In genomic region chr14:51989461-51989970, GRCm38 (mm10) we compare ENCODE assay signal across 13 mouse cellular contexts. TPM values are rescaled to one million over a fixed set of nuclear protein-coding genes. Genes with fewer than 3 reads are reported as not detected.
A peak's percentile ranks its signal among the peaks of the same experiment; 100 is the strongest.
DNase-seq lines count a peak whose midpoint lies in the region; ATAC-seq and TF ChIP-seq lines count a peak whose summit lies in the region.
"Had no signal": no experiment of that assay in that cellular context is flagged by ENCODE, and none has a peak within 500 bp of the region (broad histone marks: within the 10 kb centered on the region; RNA-seq: fewer than 3 reads in every experiment).

No protein-coding gene starts in this region.

- H3K9ac ChIP-seq in midbrain, embryonic 12.5 days (replicated peaks) = no peak overlapping the region; the same call in 1 of the 2 replicates
- no peak overlapping the region; the same call in 1 of the 2 replicates for H3K9ac ChIP-seq in midbrain, embryonic 11.5 days (ENCODE audit: low read length)
- H3K9ac ChIP-seq in hindbrain, embryonic 12.5 days = 0 out of 2 replicates have a peak overlapping the region, but pooled peaks have one; percentile 40
- peak overlapping the region; percentile 5; the same call in 1 of the 2 replicates for H3K9ac ChIP-seq in midbrain, embryonic 16.5 days (ENCODE audit: low read depth, low read length)

- ATAC-seq in midbrain, embryonic 12.5 days (ENCODE audit: low FRiP score, low read depth) = no peak
- ATAC-seq in midbrain, embryonic 11.5 days (ENCODE audit: low FRiP score) = no peak
- no peak for ATAC-seq in hindbrain, embryonic 12.5 days (ENCODE audit: low FRiP score)
- ATAC-seq in midbrain, embryonic 16.5 days = no peak

- H3K4me1 ChIP-seq in midbrain, embryonic 12.5 days = peaks cover 36% of the 10 kb centered on the region
- peaks cover 11% of the 10 kb centered on the region for H3K4me1 ChIP-seq in midbrain, embryonic 11.5 days (ENCODE audit: control insufficient read depth, insufficient read depth, low read length)
- H3K4me1 ChIP-seq in hindbrain, embryonic 12.5 days = peaks cover 22% of the 10 kb centered on the region
- H3K4me1 ChIP-seq in midbrain, embryonic 16.5 days (ENCODE audit: control insufficient read depth, insufficient read depth, low read length) = peaks cover 23% of the 10 kb centered on the region

- 0 out of 2 replicates have a peak overlapping the region, but pooled peaks have one; percentile 12 for H3K27ac ChIP-seq in gastrocnemius, adult 2 months
- H3K27ac ChIP-seq in midbrain, embryonic 12.5 days (replicated peaks) = 0 out of 2 replicates have a peak overlapping the region, but pooled peaks have one; percentile 39
- no peak overlapping the region for H3K27ac ChIP-seq in midbrain, embryonic 11.5 days (ENCODE audit: low read depth, low read length)
- H3K27ac ChIP-seq in hindbrain, embryonic 12.5 days = no peak overlapping the region
- peak overlapping the region; percentile 22; the same call in 1 of the 2 replicates for H3K27ac ChIP-seq in midbrain, embryonic 16.5 days (ENCODE audit: low read length)

- no peak for TF ChIP-seq CTCF in gastrocnemius, adult 2 months (IDR thresholded peaks at IDR 0.05)

- no peaks in the 10 kb centered on the region for H3K27me3 ChIP-seq in midbrain, embryonic 12.5 days
- H3K27me3 ChIP-seq in midbrain, embryonic 11.5 days (ENCODE audit: control insufficient read depth, insufficient read depth, low read length) = no peaks in the 10 kb centered on the region
- H3K27me3 ChIP-seq in hindbrain, embryonic 12.5 days = no peaks in the 10 kb centered on the region
- no peaks in the 10 kb centered on the region for H3K27me3 ChIP-seq in midbrain, embryonic 16.5 days (ENCODE audit: control insufficient read depth, insufficient read depth, low read depth, low read length)

- no peak overlapping the region for H3K4me3 ChIP-seq in gastrocnemius, adult 2 months
- H3K4me3 ChIP-seq in midbrain, embryonic 12.5 days = no peak overlapping the region
- H3K4me3 ChIP-seq in midbrain, embryonic 11.5 days (ENCODE audit: low read depth, low read length) = no peak overlapping the region
- no peak overlapping the region for H3K4me3 ChIP-seq in hindbrain, embryonic 12.5 days
- H3K4me3 ChIP-seq in midbrain, embryonic 16.5 days (ENCODE audit: low read depth, low read length) = no peak overlapping the region

- H3K4me2 ChIP-seq in midbrain, embryonic 12.5 days (replicated peaks) = no peak overlapping the region
- no peak overlapping the region; the same call in 1 of the 2 replicates for H3K4me2 ChIP-seq in midbrain, embryonic 11.5 days
- no peak overlapping the region for H3K4me2 ChIP-seq in hindbrain, embryonic 12.5 days (replicated peaks)
- no peak overlapping the region for H3K4me2 ChIP-seq in midbrain, embryonic 16.5 days (ENCODE audit: low read length)

- DNase-seq in gastrocnemius, adult 2 months = no peak
- DNase-seq in gastrocnemius, postnatal 4 days (ENCODE audit: low spot score in 2 of 2) = no peak
- no peak for DNase-seq in midbrain, embryonic 11.5 days (ENCODE audit: low spot score, missing footprints)
- no peak for DNase-seq in frontal cortex, adult 2 months (ENCODE audit: extremely low spot score in 1 of 2, low spot score in 1 of 2)
- DNase-seq in lung, postnatal 10 days = no peak
- DNase-seq: gastrocnemius, postnatal 10 days had no signal

- WGBS in midbrain, embryonic 12.5 days = 68% methylated on average over 12 of the region's 12 CpGs
- WGBS in midbrain, embryonic 11.5 days = 69% methylated on average over 12 of the region's 12 CpGs
- 55% methylated on average over 12 of the region's 12 CpGs for WGBS in hindbrain, embryonic 12.5 days
- WGBS in midbrain, embryonic 16.5 days = 56% methylated on average over 12 of the region's 12 CpGs

- H3K9me3 ChIP-seq in midbrain, embryonic 12.5 days = no peaks in the 10 kb centered on the region
- H3K9me3 ChIP-seq in midbrain, embryonic 11.5 days (ENCODE audit: control insufficient read depth, low read length) = no peaks in the 10 kb centered on the region
- H3K9me3 ChIP-seq in hindbrain, embryonic 12.5 days (replicated peaks) = no peaks in the 10 kb centered on the region
- H3K9me3 ChIP-seq in midbrain, embryonic 16.5 days (replicated peaks; ENCODE audit: control insufficient read depth, low read length, poor library complexity, severe bottlenecking) = no peaks in the 10 kb centered on the region

- intact Hi-C loops in gastrocnemius, adult 2 months (cut with DNase I) = loop anchor here (5.0 kb wide), 1 partner anchor 47 kb away; no protein-coding TSS in a partner anchor

- H3K36me3 ChIP-seq in midbrain, embryonic 12.5 days = peaks cover 65% of the 10 kb centered on the region
- peaks cover 28% of the 10 kb centered on the region for H3K36me3 ChIP-seq in midbrain, embryonic 11.5 days (ENCODE audit: control insufficient read depth, insufficient read depth, low read length)
- peaks cover 65% of the 10 kb centered on the region for H3K36me3 ChIP-seq in hindbrain, embryonic 12.5 days
- peaks cover 48% of the 10 kb centered on the region for H3K36me3 ChIP-seq in midbrain, embryonic 16.5 days (ENCODE audit: control insufficient read depth, insufficient read depth, low read length)

RNA-seq across cellular contexts. Expression of gene Arhgef40, which starts 5.0 kb away (rescaled TPM):
- 10 to 100 TPM in 1 of 2 experiments, 1 to 10 TPM in 1; 9.6 to 14.1 TPM for total RNA-seq in gastrocnemius, adult 2 months (2021)
- 10 to 100 TPM; 90.4 to 92.7 TPM for total RNA-seq in gastrocnemius, postnatal 4 days (2021)
- 116 and 122 TPM in 2 replicates for polyA plus RNA-seq in midbrain, embryonic 12.5 days (2016; fragmentation: Nextera tagmentation; extraction: Ambion mirVana)
- 50.4 and 52.8 TPM in 2 replicates for polyA plus RNA-seq in midbrain, embryonic 11.5 days (2014; fragmentation: Nextera tagmentation; extraction: Ambion mirVana)
- 126 and 133 TPM in 2 replicates for polyA plus RNA-seq in hindbrain, embryonic 12.5 days (2016; fragmentation: Nextera tagmentation; extraction: Ambion mirVana)
- 78.0 and 79.7 TPM in 2 replicates for polyA plus RNA-seq in midbrain, embryonic 16.5 days (2015; fragmentation: Nextera tagmentation; extraction: Ambion mirVana)
- polyA plus RNA-seq in frontal cortex, adult 2 months (2012; rRNA removed) = 39.7 and 44.0 TPM in 2 replicates

RNA-seq across cellular contexts. Expression of gene Tmem253, which starts 25.9 kb away (rescaled TPM):
- total RNA-seq in gastrocnemius, adult 2 months (2021) = 1 to 10 TPM in 1 of 2 experiments, under 1 TPM in 1; 0.46 to 2.6 TPM
- total RNA-seq in gastrocnemius, postnatal 4 days (2021) = 1 to 10 TPM; 1.1 to 2.8 TPM
- polyA plus RNA-seq in midbrain, embryonic 12.5 days (2016; fragmentation: Nextera tagmentation; extraction: Ambion mirVana) = 1.0 and 2.1 TPM in 2 replicates
- 1.0 and 1.5 TPM in 2 replicates for polyA plus RNA-seq in midbrain, embryonic 11.5 days (2014; fragmentation: Nextera tagmentation; extraction: Ambion mirVana)
- polyA plus RNA-seq in hindbrain, embryonic 12.5 days (2016; fragmentation: Nextera tagmentation; extraction: Ambion mirVana) = 0.59 and 1.6 TPM in 2 replicates
- polyA plus RNA-seq in midbrain, embryonic 16.5 days (2015; fragmentation: Nextera tagmentation; extraction: Ambion mirVana) = 0.16 and 1.0 TPM in 2 replicates
- polyA plus RNA-seq in frontal cortex, adult 2 months (2012; rRNA removed) = 0.60 and 0.90 TPM in 2 replicates

RNA-seq across cellular contexts. Expression of gene Zfp219, which starts 31.0 kb away (rescaled TPM):
- 10 to 100 TPM; 13.5 to 13.8 TPM for total RNA-seq in gastrocnemius, adult 2 months (2021)
- total RNA-seq in gastrocnemius, postnatal 4 days (2021) = 10 to 100 TPM; 28.3 to 29.7 TPM
- polyA plus RNA-seq in midbrain, embryonic 12.5 days (2016; fragmentation: Nextera tagmentation; extraction: Ambion mirVana) = 111 and 112 TPM in 2 replicates
- 91.9 and 110 TPM in 2 replicates for polyA plus RNA-seq in midbrain, embryonic 11.5 days (2014; fragmentation: Nextera tagmentation; extraction: Ambion mirVana)
- polyA plus RNA-seq in hindbrain, embryonic 12.5 days (2016; fragmentation: Nextera tagmentation; extraction: Ambion mirVana) = 64.4 and 71.7 TPM in 2 replicates
- 30.3 and 33.6 TPM in 2 replicates for polyA plus RNA-seq in midbrain, embryonic 16.5 days (2015; fragmentation: Nextera tagmentation; extraction: Ambion mirVana)
- polyA plus RNA-seq in frontal cortex, adult 2 months (2012; rRNA removed) = 73.4 and 77.7 TPM in 2 replicates

RNA-seq across cellular contexts. Expression of gene Olfr221, which starts 52.7 kb away (rescaled TPM):
- not detected for total RNA-seq in gastrocnemius, adult 2 months (2021)
- total RNA-seq in gastrocnemius, postnatal 4 days (2021) = not detected
- polyA plus RNA-seq in midbrain, embryonic 12.5 days (2016; fragmentation: Nextera tagmentation; extraction: Ambion mirVana) = not detected in 2 replicates
- polyA plus RNA-seq in midbrain, embryonic 11.5 days (2014; fragmentation: Nextera tagmentation; extraction: Ambion mirVana) = not detected in 2 replicates
- not detected in 2 replicates for polyA plus RNA-seq in hindbrain, embryonic 12.5 days (2016; fragmentation: Nextera tagmentation; extraction: Ambion mirVana)
- not detected in 2 replicates for polyA plus RNA-seq in midbrain, embryonic 16.5 days (2015; fragmentation: Nextera tagmentation; extraction: Ambion mirVana)
- 0.08 and 0.15 TPM in 2 replicates for polyA plus RNA-seq in frontal cortex, adult 2 months (2012; rRNA removed)
- total RNA-seq: gastrocnemius, postnatal 10 days; left cerebral cortex, adult 18-20 months had no signal
- polyA plus RNA-seq: lung, embryonic 16.5 days; neural tube, embryonic 14.5 days; spleen, adult 2 months had no signal

Comparison
In these comparisons a context has a peak if more than half of its experiments do, and no peak if none do; other contexts are left out.
1. H3K27ac ChIP-seq: peak in gastrocnemius, adult 2 months (single experiment), midbrain, embryonic 12.5 days (single experiment) and midbrain, embryonic 16.5 days (single experiment); none in midbrain, embryonic 11.5 days (single experiment) and hindbrain, embryonic 12.5 days (single experiment).
2. H3K9ac ChIP-seq: peak in hindbrain, embryonic 12.5 days (single experiment) and midbrain, embryonic 16.5 days (single experiment); none in midbrain, embryonic 12.5 days (single experiment) and midbrain, embryonic 11.5 days (single experiment).